Mouse (Mus musculus): ENCODE data around the gene Ensa. TPM values are rescaled to one million over a fixed set of nuclear protein-coding genes. Genes with fewer than 3 reads are reported as not detected.
A peak's percentile ranks its signal among the peaks of the same experiment; 100 is the strongest.
"Not testable (repeated sequence)": the region's sequence is repeated elsewhere in the genome, so short reads cannot be mapped to it uniquely, and the experiment has no call there.

The Ensa gene
- polyA plus RNA-seq, 1 experiment, result 88.8 TPM

GRCm38 (mm10) chr3:95666124-95666844 lies 41.5 kb downstream of the Ensa start:
- no peak overlapping the region for H3K27ac ChIP-seq (ENCODE audit: insufficient read depth, low read length)
- no peaks in the 10 kb centered on the region for H3K27me3 ChIP-seq (ENCODE audit: control insufficient read depth, insufficient read depth, low read length)
- TF ChIP-seq CTCF (IDR thresholded peaks at IDR 0.05; ENCODE audit: borderline replicate concordance, insufficient read depth, low read depth, low read length) (no peak), POLR2A (IDR thresholded peaks at IDR 0.05; ENCODE audit: borderline replicate concordance, insufficient read depth, low read length) (no peak)
- WGBS, result 76% methylated on average over 6 of the region's 6 CpGs
- H3K4me1 ChIP-seq (ENCODE audit: control insufficient read depth, insufficient read depth, low read length), result peaks cover 16% of the 10 kb centered on the region
- DNase-seq, result no peak
- H3K4me3 ChIP-seq (replicated peaks; ENCODE audit: insufficient read depth, low read depth, low read length), result no peak overlapping the region

- Histone ChIP-seq H3K4me3 (replicated peaks; ENCODE audit: insufficient read depth, low read depth, low read length) (no peak overlapping the region), H3K27me3 (ENCODE audit: control insufficient read depth, insufficient read depth, low read length) (no peaks in the 10 kb centered on the region), H3K4me1 (ENCODE audit: control insufficient read depth, insufficient read depth, low read length) (peaks cover 20% of the 10 kb centered on the region), H3K27ac (ENCODE audit: insufficient read depth, low read length) (peak overlapping the region; percentile 51; the same call in 1 of the 2 replicates)
- DNase-seq, result no peak
- 58% methylated on average over 4 of the region's 4 CpGs for WGBS
- TF ChIP-seq CTCF (IDR thresholded peaks at IDR 0.05; ENCODE audit: borderline replicate concordance, insufficient read depth, low read depth, low read length) (no peak), POLR2A (IDR thresholded peaks at IDR 0.05; ENCODE audit: borderline replicate concordance, insufficient read depth, low read length) (no peak)
Measured at GRCm38 (mm10) chr3:95667521-95667920, 42.7 kb downstream of the Ensa start.

- DNase-seq, result peak; percentile 45 to 55
- Histone ChIP-seq H3K27ac (ENCODE audit: insufficient read depth, low read length) (peak overlapping the region; percentile 51), H3K4me1 (ENCODE audit: control insufficient read depth, insufficient read depth, low read length) (peaks cover 21% of the 10 kb centered on the region), H3K27me3 (ENCODE audit: control insufficient read depth, insufficient read depth, low read length) (no peaks in the 10 kb centered on the region), H3K4me3 (replicated peaks; ENCODE audit: insufficient read depth, low read depth, low read length) (no peak overlapping the region)
- 6% methylated on average over 7 of the region's 7 CpGs for WGBS
- TF ChIP-seq CTCF (IDR thresholded peaks at IDR 0.05; ENCODE audit: borderline replicate concordance, insufficient read depth, low read depth, low read length) (no peak), POLR2A (IDR thresholded peaks at IDR 0.05; ENCODE audit: borderline replicate concordance, insufficient read depth, low read length) (no peak)
Measured at GRCm38 (mm10) chr3:95668026-95668425, 43.2 kb downstream of the Ensa start.

GRCm38 (mm10) chr3:95668589-95669308 lies 44.0 kb downstream of the Ensa start:
- H3K27me3 ChIP-seq (ENCODE audit: control insufficient read depth, insufficient read depth, low read length), result no peaks in the 10 kb centered on the region
- 72% methylated on average over 7 of the region's 7 CpGs for WGBS
- DNase-seq, result no peak
- TF ChIP-seq POLR2A (IDR thresholded peaks at IDR 0.05; ENCODE audit: borderline replicate concordance, insufficient read depth, low read length), result no peak
- TF ChIP-seq CTCF (IDR thresholded peaks at IDR 0.05; ENCODE audit: borderline replicate concordance, insufficient read depth, low read depth, low read length), result no peak
- 0 out of 2 replicates have a peak overlapping the region, but pooled peaks have one; percentile 51 for H3K27ac ChIP-seq (ENCODE audit: insufficient read depth, low read length)
- no peak overlapping the region for H3K4me3 ChIP-seq (replicated peaks; ENCODE audit: insufficient read depth, low read depth, low read length)
- peaks cover 19% of the 10 kb centered on the region for H3K4me1 ChIP-seq (ENCODE audit: control insufficient read depth, insufficient read depth, low read length)

GRCm38 (mm10) chr3:95669309-95669665 lies 44.5 kb downstream of the Ensa start:
- H3K27ac ChIP-seq (ENCODE audit: insufficient read depth, low read length), result no peak overlapping the region
- no peaks in the 10 kb centered on the region for H3K27me3 ChIP-seq (ENCODE audit: control insufficient read depth, insufficient read depth, low read length)
- TF ChIP-seq CTCF (IDR thresholded peaks at IDR 0.05; ENCODE audit: borderline replicate concordance, insufficient read depth, low read depth, low read length) (no peak), POLR2A (IDR thresholded peaks at IDR 0.05; ENCODE audit: borderline replicate concordance, insufficient read depth, low read length) (no peak)
- H3K4me1 ChIP-seq (ENCODE audit: control insufficient read depth, insufficient read depth, low read length), result peaks cover 16% of the 10 kb centered on the region
- 96% methylated on average over 3 of the region's 3 CpGs for WGBS
- no peak overlapping the region for H3K4me3 ChIP-seq (replicated peaks; ENCODE audit: insufficient read depth, low read depth, low read length)
- no peak for DNase-seq

- H3K27ac ChIP-seq (ENCODE audit: insufficient read depth, low read length); H3K27me3 ChIP-seq (ENCODE audit: control insufficient read depth, insufficient read depth, low read length); H3K4me3 ChIP-seq (replicated peaks; ENCODE audit: insufficient read depth, low read depth, low read length); DNase-seq: not testable (repeated sequence)
- peaks cover 17% of the 10 kb centered on the region for H3K4me1 ChIP-seq (ENCODE audit: control insufficient read depth, insufficient read depth, low read length)
- WGBS, result 91% methylated on average over 3 of the region's 3 CpGs
Measured at GRCm38 (mm10) chr3:95670419-95670818, 45.6 kb downstream of the Ensa start.

GRCm38 (mm10) chr3:95671201-95671600 lies 46.4 kb downstream of the Ensa start:
- DNase-seq, result no peak
- TF ChIP-seq CTCF (IDR thresholded peaks at IDR 0.05; ENCODE audit: borderline replicate concordance, insufficient read depth, low read depth, low read length) (no peak), POLR2A (IDR thresholded peaks at IDR 0.05; ENCODE audit: borderline replicate concordance, insufficient read depth, low read length) (no peak)
- H3K4me3 ChIP-seq (replicated peaks; ENCODE audit: insufficient read depth, low read depth, low read length), result no peak overlapping the region
- peaks cover 20% of the 10 kb centered on the region for H3K4me1 ChIP-seq (ENCODE audit: control insufficient read depth, insufficient read depth, low read length)
- H3K27ac ChIP-seq (ENCODE audit: insufficient read depth, low read length), result no peak overlapping the region
- H3K27me3 ChIP-seq (ENCODE audit: control insufficient read depth, insufficient read depth, low read length), result no peaks in the 10 kb centered on the region
- 83% methylated on average over 5 of the region's 5 CpGs for WGBS

GRCm38 (mm10) chr3:95672461-95672860 lies 47.7 kb downstream of the Ensa start:
- TF ChIP-seq CTCF (IDR thresholded peaks at IDR 0.05; ENCODE audit: borderline replicate concordance, insufficient read depth, low read depth, low read length), result no peak
- no peak for TF ChIP-seq POLR2A (IDR thresholded peaks at IDR 0.05; ENCODE audit: borderline replicate concordance, insufficient read depth, low read length)
- Histone ChIP-seq H3K4me3 (replicated peaks; ENCODE audit: insufficient read depth, low read depth, low read length) (no peak overlapping the region), H3K27me3 (ENCODE audit: control insufficient read depth, insufficient read depth, low read length) (no peaks in the 10 kb centered on the region), H3K4me1 (ENCODE audit: control insufficient read depth, insufficient read depth, low read length) (peaks cover 18% of the 10 kb centered on the region), H3K27ac (ENCODE audit: insufficient read depth, low read length) (0 out of 2 replicates have a peak overlapping the region, but pooled peaks have one; percentile 16)
- DNase-seq, result no peak
- WGBS, result 65% methylated on average over 3 of the region's 3 CpGs
